Mouse (Mus musculus) C2C12 (cell line): ENCODE measurements around the gene Olfr1260.

Experiments used
- CEBPB ChIP-seq: IDR thresholded peaks from one replicate; pipeline ENCODE4 v1.6.1; 2011; ENCODE audit warnings: low read depth, mild to moderate bottlenecking, control low read depth, moderate library complexity
- CTCF ChIP-seq: IDR thresholded peaks from one replicate; pipeline ENCODE4 v1.5.1; 2011; ENCODE audit not compliant: control insufficient read depth, insufficient read depth, insufficient read length
- FOSL1 ChIP-seq: IDR thresholded peaks from one replicate; pipeline ENCODE4 v1.8.0; 2011; ENCODE audit warnings: mild to moderate bottlenecking, low read length; ENCODE audit not compliant: poor library complexity, insufficient read depth, severe bottlenecking
- MAX ChIP-seq: IDR thresholded peaks from one replicate; pipeline ENCODE4 v1.6.1; 2011; ENCODE audit warnings: mild to moderate bottlenecking, control low read depth
- MYOD1 ChIP-seq: IDR thresholded peaks from one replicate; pipeline ENCODE4 v1.6.1; 2011; ENCODE audit warnings: low read depth; ENCODE audit not compliant: control insufficient read depth, insufficient read length
- MYOG ChIP-seq: IDR thresholded peaks from one replicate; pipeline ENCODE4 v1.6.1; 2011; ENCODE audit not compliant: control insufficient read depth, insufficient read length; ENCODE audit errors: extremely low read depth
- USF1 ChIP-seq: IDR thresholded peaks from one replicate; pipeline ENCODE4 v1.6.1; 2011; ENCODE audit warnings: low read depth, mild to moderate bottlenecking, control low read depth, moderate library complexity

DNA sequence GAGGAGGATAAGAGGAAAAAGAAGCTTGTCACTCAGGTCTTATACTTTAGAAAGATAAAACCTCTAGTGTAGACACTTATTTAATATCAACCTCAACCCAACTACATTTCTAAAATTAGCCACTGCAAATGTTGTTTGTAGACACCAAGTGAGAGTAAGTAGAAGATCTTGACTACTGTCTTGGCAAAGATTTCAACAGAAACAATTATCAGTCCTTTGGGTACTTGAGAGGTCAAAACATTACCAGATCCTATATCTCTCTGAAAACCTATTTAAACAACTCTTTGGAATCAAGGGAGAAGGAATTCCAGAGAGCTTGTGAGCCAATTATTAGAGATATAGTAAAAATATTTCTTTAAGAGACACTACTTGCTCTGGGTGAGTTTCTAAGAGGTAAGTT lies 16.8 kb downstream of the Olfr1260 start, which contains the start of gene Olfr1261:
- TF ChIP-seq MAX (no peak), CTCF (no peak), MYOG (no peak), USF1 (no peak), CEBPB (no peak), MYOD1 (no peak), FOSL1 (no peak)
